Mouse (Mus musculus) CD8-positive naive resting alpha-beta T cell, adult 2 months (primary cell): ENCODE measurements around the gene Relch.

ENCODE experiments used
- DNase-seq, 2 experiments: peaks; one replicate each; pipeline ENCODE4 v3.0.0; 2022; ENCODE audit warnings: low read depth in 2 of 2, low spot score in 2 of 2

Gene Relch

GRCm38 (mm10) chr1:105790103-105790502 lies 126.4 kb downstream of the Relch start:
- DNase-seq, result peak in 1 of 2 experiments; percentile 18

GRCm38 (mm10) chr1:105794670-105795069 lies 131.0 kb downstream of the Relch start:
- DNase-seq, result no peak

- no peak for DNase-seq
Measured at GRCm38 (mm10) chr1:105795705-105796104, 132.0 kb downstream of the Relch start.

GRCm38 (mm10) chr1:105800570-105800969 lies 136.9 kb downstream of the Relch start:
- no peak for DNase-seq

GRCm38 (mm10) chr1:105801252-105801651 lies 137.6 kb downstream of the Relch start:
- DNase-seq, result no peak

- DNase-seq, result no peak
Measured at GRCm38 (mm10) chr1:105802941-105803340, 139.3 kb downstream of the Relch start.

- DNase-seq, result no peak
Measured at GRCm38 (mm10) chr1:105804285-105804684, 140.6 kb downstream of the Relch start.
